Mouse (Mus musculus): ENCODE measurements at regions not wholly inside any gene's neighbourhood (a gene's known extent, or its start where the extent isn't known, plus 50 kb on each side); places are given as distances from the start of the nearest gene placed in this dataset.
"Not testable (repeated sequence)": the region's sequence is repeated elsewhere in the genome, so short reads cannot be mapped to it uniquely, and the experiment has no call there.

DNA sequence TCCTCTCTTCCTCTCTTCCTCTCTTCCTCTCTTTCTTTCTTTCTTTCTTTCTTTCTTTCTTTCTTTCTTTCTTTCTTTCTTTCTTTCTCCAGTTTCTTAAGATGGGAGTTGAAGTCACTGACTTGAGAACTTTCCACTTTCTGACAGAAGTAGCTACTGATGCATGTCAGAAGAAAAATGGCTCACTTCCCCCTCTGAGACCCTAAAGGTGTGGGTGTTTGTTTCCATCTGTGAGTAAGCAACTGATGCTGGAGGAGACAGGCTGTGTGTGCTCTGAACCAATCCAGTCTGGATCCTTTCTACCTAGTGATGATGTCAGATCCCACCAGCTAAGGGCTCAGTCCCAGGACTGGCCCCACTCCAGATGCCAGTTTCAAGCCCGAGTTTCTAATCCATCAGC lies 72.5 kb upstream of the Slc1a3 start:
- Histone ChIP-seq H3K27me3 (no peaks in the 10 kb centered on the region), H3K9ac (no peak overlapping the region), H3K36me3 (no peaks in the 10 kb centered on the region), H3K9me3 (no peaks in the 10 kb centered on the region), H3K4me2 (no peak overlapping the region), H3K4me1 (replicated peaks) (peaks cover 15% of the 10 kb centered on the region), H3K27ac (no peak overlapping the region), H3K4me3 (no peak overlapping the region)
- no peak for ATAC-seq (ENCODE audit: low FRiP score)
- WGBS, result 77% methylated on average over 1 of the region's 1 CpGs

GRCm38 (mm10) chr15:8782131-8782507 lies 71.6 kb upstream of the Slc1a3 start:
- no peak overlapping the region for H3K4me2 ChIP-seq
- no peak for ATAC-seq (ENCODE audit: low FRiP score)
- H3K27ac ChIP-seq, result peak overlapping the region; percentile 74
- no peaks in the 10 kb centered on the region for H3K9me3 ChIP-seq
- H3K4me3 ChIP-seq, result no peak overlapping the region
- 39% methylated on average over 10 of the region's 10 CpGs for WGBS
- H3K4me1 ChIP-seq (replicated peaks), result peaks cover 15% of the 10 kb centered on the region
- H3K36me3 ChIP-seq, result no peaks in the 10 kb centered on the region
- H3K9ac ChIP-seq, result no peak overlapping the region
- no peaks in the 10 kb centered on the region for H3K27me3 ChIP-seq

DNA sequence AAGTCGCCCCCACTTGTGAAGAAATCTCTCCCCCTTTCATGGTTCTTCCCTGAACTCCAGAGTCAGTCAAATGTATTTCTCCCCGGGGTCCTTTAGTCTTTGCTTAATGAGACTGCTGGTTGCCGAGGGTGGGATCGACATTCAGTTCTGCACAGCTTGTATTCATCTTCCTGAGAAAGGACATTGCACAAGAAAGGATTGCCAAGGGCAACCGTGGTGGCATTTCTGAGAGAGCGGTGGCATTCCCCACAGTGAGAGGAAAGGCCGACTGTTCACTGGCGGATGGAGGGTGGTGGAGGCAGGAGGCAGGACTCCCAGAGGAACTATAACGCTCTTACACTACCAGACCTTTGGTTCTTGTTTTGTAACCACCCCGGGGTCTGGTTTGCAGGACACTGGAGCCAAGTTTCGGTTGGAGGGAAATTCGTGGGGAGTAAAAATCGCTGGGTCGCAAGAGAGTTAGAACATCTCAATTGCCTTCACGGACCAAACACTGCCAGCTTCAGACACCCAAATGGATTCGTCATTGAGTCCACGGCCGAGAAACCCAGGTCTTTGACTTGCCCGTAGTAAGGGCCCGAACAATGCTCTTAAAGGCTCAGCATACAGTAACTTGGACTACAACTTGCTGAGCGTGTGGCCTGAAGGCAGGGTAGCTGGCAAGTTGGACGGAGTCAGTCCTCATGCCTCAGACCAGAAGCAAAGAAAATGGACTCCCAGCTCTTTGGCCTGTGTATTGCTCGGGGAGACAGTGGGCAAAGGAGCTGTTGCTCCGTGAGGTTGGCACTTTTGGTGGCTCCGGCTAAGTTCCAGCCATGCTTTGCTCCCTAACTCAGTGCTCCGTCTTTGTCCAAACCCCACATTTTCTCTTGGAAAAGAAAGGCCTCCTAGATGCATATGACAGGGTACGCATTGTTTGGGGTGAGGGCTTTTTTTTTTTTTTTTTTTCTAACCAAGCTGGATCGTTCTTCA lies 70.9 kb upstream of the Slc1a3 start:
- 0 out of 2 replicates have a peak overlapping the region, but pooled peaks have one; percentile 9 for H3K4me2 ChIP-seq
- H3K4me3 ChIP-seq, result no peak overlapping the region
- H3K27me3 ChIP-seq, result no peaks in the 10 kb centered on the region
- H3K36me3 ChIP-seq, result no peaks in the 10 kb centered on the region
- WGBS, result 33% methylated on average over 28 of the region's 28 CpGs
- H3K9me3 ChIP-seq, result no peaks in the 10 kb centered on the region
- H3K9ac ChIP-seq, result no peak overlapping the region
- peak; percentile 86 for ATAC-seq (ENCODE audit: low FRiP score)
- H3K4me1 ChIP-seq (replicated peaks), result peaks cover 15% of the 10 kb centered on the region
- peak overlapping the region; percentile 74 for H3K27ac ChIP-seq

GRCm38 (mm10) chr15:8780371-8780866 lies 69.9 kb upstream of the Slc1a3 start:
- Histone ChIP-seq H3K4me3 (no peak overlapping the region), H3K27ac (peak overlapping the region; percentile 74), H3K27me3 (no peaks in the 10 kb centered on the region), H3K4me1 (replicated peaks) (peaks cover 6% of the 10 kb centered on the region), H3K36me3 (no peaks in the 10 kb centered on the region), H3K9ac (no peak overlapping the region), H3K4me2 (no peak overlapping the region), H3K9me3 (no peaks in the 10 kb centered on the region)
- 30% methylated on average over 5 of the region's 5 CpGs for WGBS
- ATAC-seq (ENCODE audit: low FRiP score), result 0 out of 2 replicates have a peak, but pooled peaks have one; percentile 19

DNA sequence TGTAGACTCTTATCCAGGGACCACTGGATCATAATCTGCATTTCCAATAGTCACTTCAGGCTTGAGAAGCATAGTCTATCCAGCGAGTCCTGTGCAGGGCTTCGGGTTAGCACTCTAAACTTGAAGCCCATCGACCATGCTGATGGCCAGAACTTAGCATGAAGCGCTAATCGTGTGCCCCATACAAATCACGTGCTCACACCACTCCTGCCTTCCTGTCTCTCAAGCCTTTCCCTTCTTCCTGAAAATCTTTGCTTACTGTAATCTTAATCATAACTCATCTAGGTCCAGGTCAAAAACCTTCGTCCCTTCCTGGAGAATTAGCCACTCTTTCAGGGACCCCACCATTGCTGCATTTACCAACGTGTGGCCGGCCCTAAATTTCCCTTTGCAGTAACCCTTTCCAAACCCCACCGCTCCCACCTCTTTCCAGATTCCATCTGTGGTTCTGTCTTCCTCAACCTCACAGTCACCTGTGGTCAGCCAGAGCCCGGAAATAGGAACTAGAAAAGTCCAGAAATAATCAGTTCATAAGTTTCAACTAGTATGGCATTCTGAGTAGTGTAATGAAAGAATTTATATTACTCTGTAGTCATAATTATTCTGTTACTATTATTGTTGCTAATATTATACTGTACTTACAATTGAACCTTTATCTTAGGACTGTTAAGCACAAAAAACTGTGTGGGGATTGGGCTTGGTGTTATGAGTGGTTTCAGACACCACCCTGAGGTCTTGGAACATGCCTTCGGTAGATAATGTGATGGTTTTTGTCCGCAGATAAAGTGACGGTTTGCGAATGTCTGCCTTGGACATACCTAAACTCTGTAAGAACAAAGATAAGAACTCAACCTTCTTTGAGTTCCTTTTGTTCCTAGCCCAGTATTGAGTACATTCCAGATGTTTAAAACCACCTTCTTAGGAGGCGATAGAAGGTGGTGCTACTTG lies 57.3 kb upstream of the Slc1a3 start:
- H3K4me3 ChIP-seq, result no peak overlapping the region
- H3K9me3 ChIP-seq, result no peaks in the 10 kb centered on the region
- H3K9ac ChIP-seq, result no peak overlapping the region
- no peak for ATAC-seq (ENCODE audit: low FRiP score)
- H3K4me1 ChIP-seq (replicated peaks), result no peaks in the 10 kb centered on the region
- H3K27ac ChIP-seq, result no peak overlapping the region
- no peaks in the 10 kb centered on the region for H3K27me3 ChIP-seq
- H3K4me2 ChIP-seq, result no peak overlapping the region
- 95% methylated on average over 16 of the region's 16 CpGs for WGBS
- no peaks in the 10 kb centered on the region for H3K36me3 ChIP-seq

DNA sequence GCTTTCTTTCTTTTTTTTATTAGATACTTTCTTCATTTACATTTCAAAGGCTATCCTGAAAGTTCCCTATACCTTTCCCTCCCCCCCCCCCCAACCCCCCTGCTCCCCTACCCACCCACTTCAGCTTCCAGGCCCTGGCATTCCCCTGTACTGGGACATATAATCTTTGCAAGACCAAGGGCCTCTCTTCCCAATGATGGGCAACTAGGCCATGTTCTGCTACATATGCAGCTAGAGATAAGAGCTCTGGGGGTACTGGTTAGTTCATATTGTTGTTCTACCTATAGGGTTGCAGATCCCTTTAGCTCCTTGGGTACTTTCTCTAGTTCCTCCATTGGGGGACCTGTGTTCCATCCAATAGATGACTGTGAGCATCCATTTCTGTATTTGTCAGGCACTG lies 55.6 kb upstream of the Slc1a3 start:
- not testable (repeated sequence) for H3K4me3 ChIP-seq; H3K4me1 ChIP-seq (replicated peaks); H3K27me3 ChIP-seq; H3K36me3 ChIP-seq; H3K4me2 ChIP-seq; H3K27ac ChIP-seq; ATAC-seq (ENCODE audit: low FRiP score); H3K9ac ChIP-seq; H3K9me3 ChIP-seq

- Histone ChIP-seq H3K9ac (no peak overlapping the region), H3K27ac (no peak overlapping the region), H3K9me3 (no peaks in the 10 kb centered on the region), H3K4me2 (no peak overlapping the region), H3K4me3 (no peak overlapping the region), H3K36me3 (no peaks in the 10 kb centered on the region), H3K4me1 (replicated peaks) (no peaks in the 10 kb centered on the region), H3K27me3 (no peaks in the 10 kb centered on the region)
- WGBS, result 58% methylated on average over 9 of the region's 9 CpGs
- peak; percentile 65; the same call in 1 of the 2 replicates for ATAC-seq (ENCODE audit: low FRiP score)
Measured at GRCm38 (mm10) chr15:8761741-8762271, 51.2 kb upstream of the Slc1a3 start.

DNA sequence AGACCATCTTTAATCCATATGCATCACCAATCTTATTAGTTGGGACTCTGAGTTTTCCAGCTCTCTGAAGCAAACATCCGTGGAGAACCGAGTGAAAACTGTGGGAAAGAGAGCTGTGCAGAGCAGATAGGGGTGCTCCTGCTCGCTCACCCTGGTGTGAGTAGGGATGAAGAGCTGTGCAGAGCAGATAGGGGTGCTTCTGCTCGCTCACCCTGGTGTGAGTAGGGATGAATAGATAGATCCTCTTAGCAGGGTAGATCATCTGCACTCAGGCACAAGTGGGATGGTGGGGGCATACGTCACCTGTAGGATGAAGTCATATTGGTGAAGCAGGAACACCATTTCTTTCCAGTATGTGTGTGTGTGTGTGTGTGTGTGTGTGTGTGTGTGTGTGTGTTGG lies 50.6 kb upstream of the Slc1a3 start:
- Histone ChIP-seq H3K4me3 (no peak overlapping the region), H3K9ac (no peak overlapping the region), H3K27ac (no peak overlapping the region), H3K4me2 (no peak overlapping the region), H3K27me3 (no peaks in the 10 kb centered on the region), H3K9me3 (no peaks in the 10 kb centered on the region), H3K36me3 (no peaks in the 10 kb centered on the region), H3K4me1 (replicated peaks) (no peaks in the 10 kb centered on the region)
- 0 out of 2 replicates have a peak, but pooled peaks have one; percentile 24 for ATAC-seq (ENCODE audit: low FRiP score)
- WGBS, result 89% methylated on average over 5 of the region's 5 CpGs

Data from hindbrain, embryonic 13.5 days (tissue).